Mouse (Mus musculus) bone marrow macrophage, adult 2 months (primary cell): ENCODE results near the gene Nup153. TPM values are rescaled to one million over a fixed set of nuclear protein-coding genes. Genes with fewer than 3 reads are reported as not detected.

Experiments used
- H3K27ac ChIP-seq: 2 replicates; pipeline ENCODE4 v1.5.1; 2012; ENCODE audit warnings: low read depth, low read length; ENCODE audit not compliant: insufficient read depth
- H3K4me1 ChIP-seq: 2 replicates; pipeline ENCODE4 v1.6.1; 2012; ENCODE audit warnings: low read length; ENCODE audit not compliant: control insufficient read depth, insufficient read depth
- H3K4me3 ChIP-seq: 2 replicates; pipeline ENCODE4 v1.5.1; 2012; ENCODE audit warnings: mild to moderate bottlenecking, low read length, moderate library complexity; ENCODE audit not compliant: insufficient read depth
- CTCF ChIP-seq: IDR thresholded peaks from 2 replicates; pipeline ENCODE4 v1.5.1; 2012; ENCODE audit warnings: low read depth, mild to moderate bottlenecking, low read length, moderate library complexity
- POLR2A ChIP-seq: IDR thresholded peaks from 2 replicates; pipeline ENCODE4 v1.6.1; 2012; ENCODE audit warnings: mild to moderate bottlenecking, low read depth, low read length, borderline replicate concordance
- polyA plus RNA-seq: library from polyadenylated mRNA; stranded (reverse); fragments of >200 nt; gene quantifications from 2 replicates; pipeline ENCODE4 v1.2.4, GENCODE M21; 2012; ENCODE audit not compliant: missing spikeins, insufficient read depth, insufficient read length

The Nup153 gene
- polyA plus RNA-seq, 1 experiment = 37.6 TPM

DNA sequence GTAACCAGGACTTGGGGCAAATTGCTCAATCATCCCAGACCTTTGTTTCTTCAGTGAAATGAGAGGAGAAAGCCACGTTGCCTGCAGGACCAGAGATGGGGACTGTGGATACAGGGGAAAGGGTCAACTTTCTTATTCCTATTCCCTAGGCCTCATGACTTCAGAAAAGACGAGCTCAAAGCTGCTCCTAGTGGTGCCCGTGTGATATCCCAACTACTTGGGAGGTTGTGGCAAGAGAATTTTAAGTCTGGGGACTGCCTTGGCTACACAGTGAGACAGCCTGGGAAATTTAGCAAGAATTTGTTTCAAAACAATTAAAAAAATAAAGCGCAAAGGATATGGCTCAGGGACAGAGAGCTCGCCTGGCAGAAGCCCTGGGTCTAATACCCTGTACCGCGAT lies 30.2 kb upstream of the Nup153 start:
- Histone ChIP-seq H3K27ac (no peak overlapping the region), H3K4me1 (no peaks in the 10 kb centered on the region), H3K4me3 (no peak overlapping the region)
- TF ChIP-seq POLR2A (no peak), CTCF (no peak)

DNA sequence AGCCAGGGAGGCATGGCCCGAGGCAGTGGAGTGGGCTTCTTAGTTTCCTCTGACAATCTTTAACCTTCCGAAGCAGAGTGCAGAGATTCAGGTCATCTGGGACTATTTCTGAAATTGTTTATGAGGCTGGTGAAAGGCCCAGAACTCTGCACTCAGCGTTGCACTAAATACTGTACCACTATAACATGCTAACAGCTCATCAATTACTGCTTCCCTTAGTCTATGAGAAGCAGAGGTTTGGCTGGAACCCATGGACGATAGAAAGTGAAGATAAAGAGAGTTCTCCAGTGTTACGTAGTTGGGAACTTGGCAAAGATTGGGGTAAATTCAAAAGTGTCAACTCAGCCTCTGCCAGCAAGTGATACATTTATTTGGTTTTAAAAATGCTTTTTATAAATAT lies 25.6 kb upstream of the Nup153 start:
- Histone ChIP-seq H3K4me3 (no peak overlapping the region), H3K4me1 (no peaks in the 10 kb centered on the region), H3K27ac (no peak overlapping the region)
- no peak for TF ChIP-seq POLR2A
- no peak for TF ChIP-seq CTCF

DNA sequence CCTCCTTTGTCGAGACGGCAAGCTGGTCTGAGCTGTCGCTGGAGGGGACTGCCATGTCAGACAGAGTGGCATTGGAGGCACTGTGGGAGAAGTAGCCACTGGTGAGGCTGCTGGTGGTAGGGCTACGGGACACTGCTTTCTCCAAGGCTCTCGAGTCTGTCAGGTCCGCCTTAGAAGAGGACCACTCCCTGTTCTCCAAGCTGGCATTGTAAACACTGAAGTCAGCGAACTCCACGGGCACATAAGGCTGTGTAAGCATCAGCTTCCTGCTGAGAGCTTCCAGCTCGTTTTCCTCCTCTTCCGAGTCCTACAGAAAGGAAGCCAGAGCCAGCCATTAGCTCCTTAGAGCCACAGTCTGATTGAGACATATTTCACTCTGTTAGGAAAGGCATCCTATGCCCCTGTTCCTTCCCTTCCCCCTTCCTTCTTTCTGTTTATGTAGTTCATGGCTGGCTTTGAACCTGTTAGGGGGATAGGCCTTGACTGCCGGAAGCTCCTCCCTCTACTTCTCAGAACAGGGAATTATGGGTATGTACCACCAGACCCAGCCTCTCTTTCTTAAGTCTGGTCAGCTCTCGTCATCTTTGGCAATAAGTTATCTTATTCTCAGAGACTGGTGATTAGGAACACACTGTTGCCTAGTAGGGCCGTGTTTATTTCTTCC lies 25.0 kb upstream of the Nup153 start:
- H3K4me3 ChIP-seq = no peak overlapping the region
- no peaks in the 10 kb centered on the region for H3K4me1 ChIP-seq
- H3K27ac ChIP-seq = no peak overlapping the region
- TF ChIP-seq CTCF (no peak), POLR2A (no peak)

DNA sequence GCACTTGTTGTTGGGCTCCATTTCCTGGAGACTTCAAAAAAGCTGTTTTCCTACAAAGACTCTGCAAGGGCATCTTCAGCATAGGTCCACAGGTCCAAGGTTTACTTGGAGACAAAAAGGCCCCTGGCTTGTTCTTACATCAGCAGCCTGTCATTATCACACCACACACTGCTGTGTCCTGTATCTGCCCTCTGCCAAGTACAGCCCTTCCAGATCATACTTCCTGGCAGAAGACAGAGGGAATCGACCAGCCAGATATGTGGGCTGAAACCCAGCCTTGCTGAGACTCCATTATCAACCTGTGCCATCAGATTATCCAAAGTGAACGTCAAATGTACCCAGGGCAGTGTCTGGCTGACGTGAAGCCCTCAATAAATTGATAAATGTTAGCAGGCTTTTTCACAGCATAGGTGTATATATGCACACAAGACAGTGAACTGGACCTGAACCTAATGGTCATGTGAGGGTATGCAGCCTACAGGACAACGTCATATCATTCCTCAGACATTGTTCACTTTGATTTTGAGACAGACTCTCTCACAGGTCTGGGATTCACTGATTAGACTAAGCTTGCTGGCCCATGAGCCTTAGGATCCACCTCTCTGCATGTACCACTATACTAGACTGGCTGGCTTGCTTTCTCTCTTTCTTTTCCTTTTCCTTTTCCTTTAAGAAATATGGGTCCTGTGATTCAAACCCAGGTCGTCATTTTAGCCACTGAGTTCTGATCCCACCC lies 20.6 kb upstream of the Nup153 start:
- Histone ChIP-seq H3K4me3 (no peak overlapping the region), H3K27ac (no peak overlapping the region), H3K4me1 (peaks cover under 1% of the 10 kb centered on the region; the same call in 1 of the 2 replicates)
- TF ChIP-seq POLR2A (no peak), CTCF (no peak)

DNA sequence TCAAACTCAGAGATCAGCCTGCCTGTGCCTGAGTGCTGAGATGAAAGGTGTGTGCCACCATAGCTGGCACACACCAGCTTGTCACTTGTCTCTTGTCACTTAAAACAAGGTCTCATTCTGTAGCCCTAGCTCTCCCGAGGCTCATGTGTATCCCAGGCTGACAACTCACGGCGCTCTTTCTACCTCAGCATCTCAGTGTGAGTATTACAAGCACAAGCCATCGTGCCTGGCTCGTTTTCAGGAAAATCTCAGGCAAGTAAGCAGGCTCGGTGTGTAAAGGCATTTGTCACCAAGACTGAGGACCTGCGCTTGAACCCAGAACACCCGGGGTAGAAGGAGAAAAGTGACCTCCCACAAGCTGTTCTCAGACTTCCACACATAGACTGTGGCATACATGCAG lies 16.1 kb upstream of the Nup153 start:
- Histone ChIP-seq H3K4me3 (no peak overlapping the region), H3K4me1 (peaks cover 2% of the 10 kb centered on the region), H3K27ac (no peak overlapping the region)
- TF ChIP-seq POLR2A (no peak), CTCF (no peak)

DNA sequence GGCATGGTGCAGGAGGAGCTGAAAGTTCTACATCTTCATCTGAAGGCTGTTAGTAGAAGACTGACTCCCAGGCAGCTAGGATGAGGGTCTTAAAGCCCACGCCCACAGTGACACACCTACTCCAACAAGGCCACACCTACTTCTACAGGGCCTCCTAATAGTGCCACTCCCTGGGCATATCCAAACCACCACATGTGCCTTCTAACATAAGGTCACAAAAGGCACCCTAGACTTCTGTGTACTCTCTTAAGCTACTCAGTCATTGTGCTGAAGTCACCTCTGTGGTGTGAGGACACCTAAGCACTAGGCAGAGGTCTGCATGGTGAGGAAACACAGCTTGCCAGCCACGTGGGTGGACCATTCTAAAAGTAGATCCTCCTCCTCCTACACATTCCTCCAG lies 14.6 kb upstream of the Nup153 start:
- TF ChIP-seq CTCF = no peak
- TF ChIP-seq POLR2A = no peak
- Histone ChIP-seq H3K27ac (no peak overlapping the region), H3K4me3 (no peak overlapping the region), H3K4me1 (peaks cover 7% of the 10 kb centered on the region)

DNA sequence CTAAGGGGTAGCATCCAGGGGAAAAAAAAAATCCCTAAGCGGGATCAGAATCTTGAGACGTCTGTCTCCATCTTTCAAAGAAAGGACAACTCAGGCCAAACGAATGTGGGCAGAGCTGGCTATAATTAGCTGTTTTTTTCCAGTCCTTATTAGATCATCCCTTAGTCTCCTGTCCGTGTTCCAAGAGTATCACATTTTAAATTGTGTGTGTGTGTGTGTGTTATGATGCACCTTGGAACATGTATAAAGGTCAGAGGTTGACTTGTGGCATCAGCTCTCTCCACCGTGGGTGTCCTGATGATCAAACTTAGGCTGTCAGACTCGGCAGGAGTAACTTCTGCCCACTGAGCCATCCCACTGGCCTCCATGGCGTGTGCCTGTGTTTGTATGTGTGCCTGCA lies 11.7 kb upstream of the Nup153 start:
- TF ChIP-seq POLR2A = no peak
- no peak for TF ChIP-seq CTCF
- Histone ChIP-seq H3K27ac (no peak overlapping the region), H3K4me3 (no peak overlapping the region), H3K4me1 (peaks cover 12% of the 10 kb centered on the region)

DNA sequence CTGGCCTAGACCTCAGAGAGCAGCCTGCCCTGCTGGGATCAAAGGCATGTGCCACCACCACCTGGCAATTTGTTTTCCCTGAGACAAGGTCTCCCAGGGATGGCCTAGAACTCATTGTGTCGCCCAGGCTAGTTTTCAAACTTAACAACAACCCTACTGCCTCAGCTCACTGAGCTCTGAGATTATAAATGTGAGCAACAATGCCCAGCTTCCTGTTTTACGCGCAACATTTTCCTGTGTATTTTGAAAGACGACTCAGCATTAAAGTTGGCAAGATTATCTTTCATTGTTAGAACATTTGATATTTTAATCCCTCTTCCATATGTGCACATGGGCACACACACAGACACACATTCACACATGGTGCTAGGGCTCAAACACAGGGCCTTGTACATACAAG lies 9.7 kb upstream of the Nup153 start:
- no peak for TF ChIP-seq POLR2A
- TF ChIP-seq CTCF = no peak
- Histone ChIP-seq H3K4me1 (peaks cover 20% of the 10 kb centered on the region), H3K27ac (peak overlapping the region; percentile 28), H3K4me3 (no peak overlapping the region; the same call in 1 of the 2 replicates)

DNA sequence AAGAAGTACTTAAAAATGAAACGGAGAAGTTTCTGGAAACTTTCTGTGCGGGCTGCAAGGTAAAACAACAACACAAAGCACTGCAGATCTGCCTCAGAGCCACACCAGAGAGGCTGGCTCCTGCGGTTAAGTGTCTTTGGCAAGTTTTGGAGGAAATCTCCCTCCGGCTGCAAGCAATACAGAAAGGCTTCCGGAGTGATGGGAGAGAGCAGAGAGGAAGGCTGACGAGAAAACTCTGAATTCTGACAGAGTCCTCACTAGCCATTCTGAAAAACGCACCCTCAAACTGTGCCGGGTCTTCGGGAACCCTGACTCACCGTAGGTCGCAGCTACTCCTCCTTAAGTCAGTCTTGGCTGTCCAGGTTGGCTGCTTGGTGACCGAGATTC lies 8.7 kb upstream of the Nup153 start:
- Histone ChIP-seq H3K4me1 (peaks cover 20% of the 10 kb centered on the region), H3K27ac (peak overlapping the region; percentile 89), H3K4me3 (peak overlapping the region; percentile 69)
- TF ChIP-seq CTCF (no peak), POLR2A (no peak)

DNA sequence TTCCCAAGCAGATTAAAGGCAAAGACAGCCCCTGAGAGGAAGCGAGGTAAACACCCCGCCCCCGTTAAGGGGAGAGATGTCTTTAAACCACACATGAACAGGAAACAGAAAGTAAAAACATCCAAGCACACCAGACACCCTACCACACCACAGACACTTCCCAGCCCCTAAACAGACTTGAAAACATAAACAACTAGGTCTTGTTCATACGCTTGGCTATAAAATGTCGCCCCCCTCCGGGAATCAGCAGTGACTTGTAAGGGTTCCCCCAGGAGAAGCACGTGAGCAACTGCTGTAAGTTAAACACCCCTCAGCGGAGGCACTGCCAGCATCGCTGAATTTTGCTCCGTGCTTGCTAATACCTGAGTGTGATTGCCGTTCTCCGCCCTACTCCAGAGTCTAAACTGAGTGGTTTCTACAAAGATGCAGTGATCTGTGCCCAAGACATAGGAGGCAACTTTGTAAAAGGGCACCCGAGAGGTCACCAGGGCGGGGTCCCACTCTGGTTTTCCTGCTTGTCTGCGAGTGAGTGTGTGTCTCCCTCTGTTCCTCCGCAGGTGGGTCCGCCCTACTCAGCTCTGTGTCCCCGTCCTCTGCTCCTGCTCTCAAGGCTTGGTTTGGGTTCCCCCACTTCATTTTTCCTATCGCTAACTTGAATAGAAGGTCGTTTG lies 8.2 kb upstream of the Nup153 start:
- TF ChIP-seq POLR2A (peak; percentile 20; the same call in 1 of the 2 replicates), CTCF (no peak)
- peaks cover 20% of the 10 kb centered on the region for H3K4me1 ChIP-seq
- H3K27ac ChIP-seq = peak overlapping the region; percentile 89
- H3K4me3 ChIP-seq = peak overlapping the region; percentile 69
